Mouse (Mus musculus): ENCODE results near the gene Lsp1.
A peak's percentile ranks its signal among the peaks of the same experiment; 100 is the strongest.

The Lsp1 gene

GRCm38 (mm10) chr7:142460636-142461077 lies at the start of gene Lsp1:
TSS of gene Lsp1 (plus strand) at chr7:142460809.
- DNase-seq: peak; percentile 60

DNA sequence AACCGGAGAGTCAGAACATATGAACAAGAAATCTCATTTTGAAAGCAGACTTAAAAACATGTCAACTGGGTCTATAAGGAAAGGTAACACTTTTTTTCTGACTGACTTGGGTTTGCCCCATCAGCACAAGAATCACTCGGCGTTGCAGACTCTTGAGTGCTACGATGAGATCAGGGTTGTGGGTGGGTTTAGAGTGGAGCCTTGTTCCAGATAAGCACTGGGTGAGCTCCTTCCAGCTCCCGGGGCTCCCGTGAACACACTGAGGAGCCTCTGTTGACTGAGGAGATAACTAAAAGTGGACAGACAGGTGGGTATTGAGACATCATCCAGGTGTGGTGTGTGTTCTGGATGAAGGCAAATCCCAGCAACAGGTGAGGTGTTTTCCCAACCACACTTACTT lies 47.3 kb upstream of the Lsp1 start:
- no peak for DNase-seq

DNA sequence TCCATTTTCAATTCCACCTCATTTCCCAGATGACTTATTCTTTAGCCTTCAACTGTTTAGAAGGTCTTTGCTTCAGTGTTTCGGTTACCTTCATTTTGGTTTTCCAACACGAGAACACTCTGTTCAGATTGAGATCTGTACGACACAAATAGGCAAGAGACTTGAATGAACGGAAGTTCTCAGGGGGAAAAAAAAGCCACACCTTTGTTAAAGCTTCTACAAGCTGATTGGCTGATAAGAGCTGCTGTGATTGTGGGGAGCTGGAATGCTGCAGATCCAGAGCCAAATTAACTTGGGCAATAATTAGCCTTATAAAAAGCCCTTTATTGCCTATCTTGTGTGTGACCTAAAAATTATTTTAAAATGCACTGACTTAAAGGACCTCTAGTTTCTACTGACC lies 45.3 kb upstream of the Lsp1 start:
- no peak for DNase-seq

DNA sequence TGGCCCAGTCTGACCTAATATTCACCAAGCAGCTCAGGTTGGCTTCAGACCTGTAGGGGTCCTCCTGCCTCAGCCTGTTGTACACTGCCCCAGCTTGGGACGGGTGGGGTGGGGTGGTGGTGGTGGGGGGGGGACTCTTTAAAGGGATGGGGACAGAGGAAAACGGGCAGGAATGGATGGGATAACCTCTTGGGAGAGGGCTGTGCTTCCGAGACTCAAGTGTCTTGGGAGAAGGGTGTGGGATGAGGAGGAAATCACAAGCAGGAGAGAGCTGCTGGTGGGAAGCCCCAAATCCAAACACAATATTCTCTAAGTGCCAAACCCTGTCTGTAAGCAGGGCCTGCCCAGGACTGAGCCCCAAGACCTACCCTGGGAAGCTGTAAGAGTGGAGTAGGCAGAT lies 44.4 kb upstream of the Lsp1 start:
- no peak for DNase-seq

DNA sequence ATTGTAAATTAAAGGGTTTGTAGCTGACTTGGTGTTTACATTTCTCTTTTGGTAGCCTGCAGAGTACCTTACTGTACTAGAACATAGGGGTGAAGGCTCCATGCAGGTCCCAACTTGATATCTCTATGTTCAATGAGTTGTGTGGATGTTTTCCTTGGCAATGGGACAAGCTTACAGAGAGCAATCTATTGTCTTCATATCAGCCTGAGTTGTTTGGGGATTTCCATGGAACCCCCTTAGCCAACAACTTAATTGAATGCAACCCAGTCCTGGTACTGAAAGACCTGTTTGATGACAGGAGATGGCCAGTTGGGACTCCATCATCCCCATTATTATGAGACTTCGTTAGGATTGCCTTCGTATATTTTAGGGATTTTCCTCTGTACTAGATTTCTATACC lies 42.6 kb upstream of the Lsp1 start:
- no peak for DNase-seq

DNA sequence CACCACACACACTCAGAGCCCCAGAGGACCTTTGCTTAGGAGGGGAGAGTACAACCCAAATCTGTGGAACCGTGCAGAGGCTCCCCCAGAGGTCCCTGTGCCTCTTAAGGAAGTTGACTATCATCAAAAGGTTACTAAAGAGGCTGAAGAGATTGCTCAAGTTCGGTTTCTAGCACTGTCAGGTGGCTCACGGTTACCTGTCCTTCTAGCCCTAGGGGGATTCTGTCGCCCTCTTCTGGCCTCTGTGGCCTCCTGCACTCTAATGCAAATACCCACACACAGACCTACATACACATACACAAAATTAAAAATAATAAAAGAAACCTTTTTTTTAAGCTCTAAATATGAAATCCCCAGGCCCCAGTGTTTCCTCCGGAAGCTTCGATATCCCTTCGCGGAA lies 41.9 kb upstream of the Lsp1 start:
- DNase-seq: no peak

- no peak for DNase-seq
Measured at GRCm38 (mm10) chr7:142419887-142420286, 40.7 kb upstream of the Lsp1 start.

- DNase-seq: no peak
Measured at GRCm38 (mm10) chr7:142421826-142422225, 38.8 kb upstream of the Lsp1 start.

DNA sequence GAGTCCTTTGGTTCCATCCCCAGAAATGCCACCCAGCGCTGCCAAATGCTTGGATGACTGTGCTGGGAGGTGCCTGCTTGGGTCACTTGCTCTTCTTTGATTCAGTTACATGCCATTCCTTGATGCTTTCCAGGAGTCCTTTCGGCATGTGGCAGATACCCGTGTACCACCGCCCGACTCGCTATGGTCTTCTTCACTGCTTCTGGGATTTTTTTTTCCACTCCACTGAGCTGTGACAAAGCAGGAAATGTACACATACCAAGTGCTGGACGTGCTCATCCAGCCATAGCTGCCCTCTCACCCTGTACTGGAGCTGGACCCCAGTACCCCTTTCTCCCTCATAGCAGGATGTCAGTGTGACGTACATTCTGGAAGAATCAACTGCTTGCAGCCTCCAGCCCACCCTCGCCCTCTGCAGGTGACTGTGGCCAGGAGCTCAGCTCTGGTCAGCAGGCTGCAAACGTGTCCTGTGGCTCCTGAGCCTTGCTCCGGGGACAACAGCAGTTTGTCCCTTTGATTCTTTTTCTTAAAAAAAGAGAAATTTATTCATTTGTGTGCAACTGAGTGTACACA lies 34.9 kb upstream of the Lsp1 start:
- DNase-seq: peak; percentile 37

DNA sequence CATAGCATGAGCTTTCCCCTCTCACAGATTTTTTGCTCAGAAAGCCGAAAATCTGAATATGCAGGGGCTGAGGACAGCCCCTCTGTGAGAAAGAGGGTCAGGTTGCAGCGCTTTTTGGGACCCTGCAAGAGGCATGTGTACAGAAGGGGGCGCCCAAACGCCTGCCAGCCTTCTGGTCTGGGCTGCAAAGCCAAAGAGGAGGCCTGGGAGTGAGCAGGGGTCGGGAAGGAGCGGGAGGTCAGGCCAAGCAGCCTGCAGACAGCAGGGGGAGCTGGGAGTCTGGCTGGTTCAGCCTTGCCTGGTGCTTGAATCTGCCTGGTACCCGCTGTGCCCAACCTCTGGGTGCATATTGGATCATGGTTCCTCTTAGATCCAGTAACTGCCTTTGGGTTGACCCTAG lies 32.4 kb upstream of the Lsp1 start:
- DNase-seq: peak; percentile 61

- DNase-seq: no peak
Measured at GRCm38 (mm10) chr7:142430160-142430678, 30.4 kb upstream of the Lsp1 start.

- no peak for DNase-seq
Measured at GRCm38 (mm10) chr7:142431106-142431505, 29.5 kb upstream of the Lsp1 start.

DNA sequence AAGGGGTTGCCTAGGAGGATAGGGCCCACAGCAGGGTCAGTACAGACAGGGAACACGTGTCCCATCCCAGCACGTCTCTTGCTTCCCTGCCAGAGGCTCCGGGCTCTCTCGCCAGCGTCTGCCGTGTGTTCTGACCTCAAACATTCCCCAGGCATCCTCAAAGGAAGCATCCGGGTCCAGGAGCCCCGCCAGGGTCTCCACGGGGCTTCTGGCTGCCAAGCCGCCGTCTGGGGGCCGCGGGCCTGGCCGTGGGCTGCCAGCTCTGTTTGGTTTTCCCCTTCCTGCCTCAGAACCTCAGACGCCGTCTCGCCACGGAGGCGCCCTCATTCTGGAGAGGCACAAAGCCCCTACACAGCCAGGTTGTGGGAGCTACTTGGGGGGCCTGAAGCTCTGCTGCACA lies 27.0 kb upstream of the Lsp1 start:
- no peak for DNase-seq

DNA sequence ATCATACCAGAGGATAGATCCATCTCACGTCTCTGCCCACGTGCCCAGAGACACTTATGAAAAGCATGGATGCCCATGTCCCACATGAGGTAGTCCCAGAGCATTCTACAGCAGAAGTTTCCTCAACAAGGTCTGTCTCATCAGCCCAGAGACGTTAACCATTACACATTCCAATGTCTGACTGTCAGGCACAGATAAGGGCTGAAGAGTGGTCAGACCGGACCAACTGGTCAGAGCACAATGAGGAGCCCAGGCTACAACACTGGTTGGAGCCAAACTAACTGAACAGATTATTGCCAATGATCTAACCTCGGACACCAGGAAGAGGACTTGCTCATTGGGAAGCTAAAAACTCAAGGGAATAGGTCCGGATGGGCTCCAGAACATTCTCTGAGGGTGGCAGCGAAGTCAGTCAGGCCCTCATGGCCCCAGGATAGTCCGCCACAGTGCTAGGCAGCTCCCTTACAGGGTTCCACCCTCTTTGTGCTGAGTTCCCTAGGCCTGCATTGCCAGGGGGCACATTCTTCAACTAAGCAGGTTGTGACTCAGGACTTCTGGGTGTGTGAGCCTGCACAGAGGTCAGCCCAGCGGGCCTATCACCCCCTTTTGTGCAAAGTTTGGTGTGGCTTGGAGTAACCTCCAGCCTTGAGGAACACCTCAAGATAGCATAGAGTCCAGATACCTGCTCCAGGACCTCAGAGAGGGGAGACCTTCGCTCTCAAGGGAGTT lies 26.3 kb upstream of the Lsp1 start, which contains the start of gene Syt8:
Gene Syt8, plus strand, starts transcription at position 714 of the 729 bp plus-strand sequence.
- DNase-seq: no peak

DNA sequence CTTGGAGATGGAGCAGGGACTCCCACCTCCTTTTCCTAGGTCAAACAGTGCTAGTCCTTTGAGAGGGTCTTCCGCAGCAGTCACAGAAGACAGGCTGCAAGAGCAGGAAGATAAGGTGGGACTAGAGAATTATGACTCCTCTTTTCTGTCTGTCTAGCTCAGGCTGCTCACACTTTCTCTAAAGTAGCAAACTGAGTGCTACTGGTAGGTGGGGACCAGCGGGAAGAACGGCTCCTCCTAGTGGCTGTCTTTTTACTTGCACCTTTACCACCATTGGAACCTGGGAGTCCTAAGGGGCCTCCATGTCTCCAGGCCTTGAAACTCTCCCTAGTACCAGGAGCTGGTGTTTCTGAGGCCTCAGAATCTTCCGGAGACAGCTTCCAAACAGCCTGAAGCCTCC lies 25.1 kb upstream of the Lsp1 start:
- peak; percentile 75 for DNase-seq

DNA sequence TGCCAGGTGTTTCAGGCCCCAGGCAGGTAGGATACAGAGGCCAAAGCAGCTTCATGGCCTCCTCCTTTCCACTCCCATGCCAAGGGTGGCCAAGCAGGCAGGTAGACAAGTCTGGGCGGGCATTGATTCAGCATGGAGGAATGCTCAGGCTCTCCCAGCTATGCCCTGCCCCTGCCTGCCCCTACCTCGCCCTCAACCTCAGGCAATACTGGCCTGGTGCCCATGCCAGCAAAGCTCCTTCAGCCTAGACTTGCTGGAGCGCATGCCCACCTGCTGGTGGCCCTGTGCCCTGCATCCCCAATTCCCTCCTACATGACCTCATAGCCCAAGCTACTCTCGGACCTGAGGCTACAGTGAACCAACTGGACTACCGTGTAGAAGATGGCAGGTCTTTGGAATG lies 23.3 kb upstream of the Lsp1 start:
- DNase-seq: no peak

- no peak for DNase-seq
Measured at GRCm38 (mm10) chr7:142439966-142440365, 20.6 kb upstream of the Lsp1 start.

DNA sequence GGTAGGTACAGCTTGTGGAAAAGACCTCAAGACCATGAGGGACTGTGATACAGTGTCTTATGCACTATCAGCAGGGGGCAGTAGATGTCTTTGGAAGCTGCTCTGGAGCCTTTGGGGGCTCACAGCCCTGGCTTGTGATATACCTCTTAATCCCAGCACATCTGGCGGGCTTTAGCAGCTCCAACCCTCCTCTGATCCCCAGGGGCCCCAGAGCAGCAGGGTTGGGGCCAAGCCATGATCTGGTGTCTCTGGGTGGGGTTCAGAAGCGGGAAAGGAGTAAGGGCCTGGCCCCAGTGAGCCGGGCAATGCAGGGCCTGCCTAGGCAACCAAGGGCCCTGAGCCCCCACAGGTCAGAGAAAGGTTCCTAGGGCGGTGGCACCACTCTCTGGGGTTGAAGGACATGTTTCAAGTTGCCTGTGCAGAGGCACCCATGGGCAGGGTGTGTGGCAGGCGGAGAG lies 19.9 kb upstream of the Lsp1 start:
- peak; percentile 78 for DNase-seq

GRCm38 (mm10) chr7:142441585-142441984 lies 19.0 kb upstream of the Lsp1 start, which contains the start of gene Tnni2:
TSS of gene Tnni2 (plus strand) at chr7:142441808.
- no peak for DNase-seq

GRCm38 (mm10) chr7:142442081-142442907 lies 18.3 kb upstream of the Lsp1 start:
- no peak for DNase-seq

- no peak for DNase-seq
Measured at GRCm38 (mm10) chr7:142442908-142443420, 17.6 kb upstream of the Lsp1 start.

DNA sequence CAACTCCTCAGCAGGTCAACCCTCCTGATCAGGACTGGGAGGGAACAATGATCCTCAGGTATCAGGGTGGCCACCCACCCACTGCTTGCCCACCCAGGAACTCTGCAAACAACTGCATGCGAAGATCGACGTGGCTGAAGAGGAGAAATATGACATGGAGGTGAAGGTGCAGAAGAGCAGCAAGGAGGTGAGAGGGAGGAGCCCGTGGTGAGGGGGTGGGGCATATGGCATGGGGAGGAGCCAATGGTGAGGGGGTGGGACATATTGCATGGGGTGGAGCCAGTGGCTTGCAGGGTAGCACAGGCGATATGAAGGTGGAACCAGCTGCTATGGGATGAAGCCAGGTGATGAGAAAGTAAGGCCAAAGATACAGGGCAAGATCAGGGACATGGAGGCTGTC lies 17.1 kb upstream of the Lsp1 start:
- no peak for DNase-seq

- DNase-seq: no peak
Measured at GRCm38 (mm10) chr7:142444171-142444570, 16.4 kb upstream of the Lsp1 start.

All from thymus, postnatal 25 days (tissue).